In the genomic region with DNA sequence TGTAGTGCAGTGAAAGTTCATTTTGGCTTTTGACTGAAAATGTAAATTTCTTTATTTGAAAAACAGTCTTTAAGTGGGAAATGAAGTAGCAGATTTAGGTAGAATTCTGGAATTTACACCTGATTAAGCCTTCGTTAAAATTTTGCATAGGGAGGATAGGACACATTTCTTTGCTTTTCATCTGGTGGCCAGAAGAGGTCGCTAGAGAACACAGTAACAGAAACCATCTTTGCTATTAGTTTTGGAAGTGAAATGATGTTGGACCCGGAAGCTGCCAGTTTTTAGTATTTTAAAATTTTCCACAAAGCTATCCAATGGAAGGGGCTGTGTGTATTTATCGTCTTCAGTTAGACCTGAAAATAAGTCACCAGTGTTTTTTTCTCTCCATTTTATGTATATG, we compare ENCODE assay signal across 9 mouse cellular contexts. TPM values are rescaled to one million over a fixed set of nuclear protein-coding genes. Genes with fewer than 3 reads are reported as not detected.
DNase-seq lines count a peak whose midpoint lies in the region; ATAC-seq and TF ChIP-seq lines count a peak whose summit lies in the region.
"Had no signal": no experiment of that assay in that cellular context is flagged by ENCODE, and none has a peak within 500 bp of the region (broad histone marks: within the 10 kb centered on the region; RNA-seq: fewer than 3 reads in every experiment).

No protein-coding gene starts in this region.

- TF ChIP-seq CTCF in hindbrain, postnatal 0 days (IDR thresholded peaks at IDR 0.05; ENCODE audit: low read depth) = peak; percentile 83
- TF ChIP-seq CTCF in brain, embryonic 14.5 days (IDR thresholded peaks at IDR 0.05; ENCODE audit: borderline replicate concordance, extremely low read depth, insufficient read depth, insufficient read length) = peak; percentile 53; the same call in 1 of the 2 replicates
- TF ChIP-seq CTCF in lung, postnatal 0 days (IDR thresholded peaks at IDR 0.05) = peak; percentile 81

- no peak for ATAC-seq in hindbrain, postnatal 0 days
- no peak for ATAC-seq in hindbrain, embryonic 16.5 days
- no peak for ATAC-seq in lung, postnatal 0 days

- no peaks in the 10 kb centered on the region for H3K9me3 ChIP-seq in hindbrain, postnatal 0 days (ENCODE audit: low read length)
- no peaks in the 10 kb centered on the region for H3K9me3 ChIP-seq in hindbrain, embryonic 16.5 days (ENCODE audit: control insufficient read depth, low read length)
- no peaks in the 10 kb centered on the region for H3K9me3 ChIP-seq in lung, postnatal 0 days (ENCODE audit: low read length)
- H3K9me3 ChIP-seq in forebrain, embryonic 10.5 days = no peaks in the 10 kb centered on the region
- H3K9me3 ChIP-seq: embryonic facial prominence, embryonic 13.5 days had no signal

- peaks cover 15% of the 10 kb centered on the region for H3K36me3 ChIP-seq in hindbrain, postnatal 0 days (ENCODE audit: insufficient read depth, low read length)
- peaks cover 19% of the 10 kb centered on the region for H3K36me3 ChIP-seq in hindbrain, embryonic 16.5 days (ENCODE audit: control insufficient read depth, insufficient read depth, low read length)
- H3K36me3 ChIP-seq in lung, postnatal 0 days (ENCODE audit: insufficient read depth, low read length) = peaks cover 17% of the 10 kb centered on the region; the same call in 1 of the 2 replicates
- peaks cover 93% of the 10 kb centered on the region for H3K36me3 ChIP-seq in forebrain, embryonic 10.5 days (replicated peaks)

- H3K27ac ChIP-seq in hindbrain, postnatal 0 days = no peak overlapping the region
- no peak overlapping the region for H3K27ac ChIP-seq in hindbrain, embryonic 16.5 days (ENCODE audit: low read depth, low read length)
- H3K27ac ChIP-seq in lung, postnatal 0 days (ENCODE audit: low read length) = no peak overlapping the region
- H3K27ac ChIP-seq in forebrain, embryonic 10.5 days = no peak overlapping the region
- H3K27ac ChIP-seq: embryonic facial prominence, embryonic 13.5 days had no signal

- no peaks in the 10 kb centered on the region for H3K27me3 ChIP-seq in hindbrain, postnatal 0 days (ENCODE audit: insufficient read depth, low read length)
- no peaks in the 10 kb centered on the region for H3K27me3 ChIP-seq in hindbrain, embryonic 16.5 days (replicated peaks; ENCODE audit: control insufficient read depth, insufficient read depth, low read length)
- no peaks in the 10 kb centered on the region for H3K27me3 ChIP-seq in lung, postnatal 0 days (replicated peaks; ENCODE audit: insufficient read depth, low read length)
- no peaks in the 10 kb centered on the region for H3K27me3 ChIP-seq in forebrain, embryonic 10.5 days (ENCODE audit: poor library complexity, severe bottlenecking)
- H3K27me3 ChIP-seq: embryonic facial prominence, embryonic 13.5 days had no signal

- H3K4me2 ChIP-seq in hindbrain, postnatal 0 days (ENCODE audit: low read depth, low read length) = no peak overlapping the region
- no peak overlapping the region for H3K4me2 ChIP-seq in hindbrain, embryonic 16.5 days (ENCODE audit: low read length)
- H3K4me2 ChIP-seq in lung, postnatal 0 days (replicated peaks; ENCODE audit: low read depth, low read length) = no peak overlapping the region
- H3K4me2 ChIP-seq: embryonic facial prominence, embryonic 13.5 days had no signal

- TF ChIP-seq EP300 in lung, postnatal 0 days (IDR thresholded peaks at IDR 0.05) = no peak

- DNase-seq in hindbrain, postnatal 0 days (ENCODE audit: low spot score) = peak; percentile 74
- peak; percentile 63 to 66 for DNase-seq in right cerebral cortex, adult 2 months (ENCODE audit: low spot score in 2 of 2)
- no peak for DNase-seq in right cerebral cortex, postnatal 25 days
- peak; percentile 70 for DNase-seq in brain, embryonic 14.5 days (ENCODE audit: low read depth)
- peak; percentile 63 for DNase-seq in lung, postnatal 0 days (ENCODE audit: low spot score)
- no peak for DNase-seq in forebrain, embryonic 10.5 days (ENCODE audit: extremely low spot score, low spot score)
- no peak for DNase-seq in frontal cortex, postnatal 10 days (ENCODE audit: low spot score in 2 of 2)

- 43% methylated on average over 4 of the region's 4 CpGs for WGBS in hindbrain, postnatal 0 days
- 53% methylated on average over 4 of the region's 4 CpGs for WGBS in hindbrain, embryonic 16.5 days
- WGBS in lung, postnatal 0 days = 50% methylated on average over 4 of the region's 4 CpGs
- WGBS in forebrain, embryonic 10.5 days = 60% methylated on average over 4 of the region's 4 CpGs

- H3K4me3 ChIP-seq in hindbrain, postnatal 0 days (ENCODE audit: low read length) = no peak overlapping the region
- H3K4me3 ChIP-seq in hindbrain, embryonic 16.5 days (ENCODE audit: low read length) = no peak overlapping the region
- no peak overlapping the region for H3K4me3 ChIP-seq in lung, postnatal 0 days (ENCODE audit: low read depth, low read length)
- H3K4me3 ChIP-seq in forebrain, embryonic 10.5 days = no peak overlapping the region
- H3K4me3 ChIP-seq: embryonic facial prominence, embryonic 13.5 days had no signal

- TF ChIP-seq POLR2A in brain, embryonic 14.5 days (IDR thresholded peaks at IDR 0.05; ENCODE audit: borderline replicate concordance, extremely low read depth, insufficient read depth, insufficient read length, poor library complexity, severe bottlenecking) = no peak

- no peaks in the 10 kb centered on the region for H3K4me1 ChIP-seq in hindbrain, postnatal 0 days (ENCODE audit: insufficient read depth, low read length)
- H3K4me1 ChIP-seq in hindbrain, embryonic 16.5 days (ENCODE audit: control insufficient read depth, insufficient read depth, low read depth, low read length) = no peaks in the 10 kb centered on the region
- no peaks in the 10 kb centered on the region for H3K4me1 ChIP-seq in lung, postnatal 0 days (ENCODE audit: insufficient read depth, low read depth, low read length)
- no peaks in the 10 kb centered on the region for H3K4me1 ChIP-seq in forebrain, embryonic 10.5 days
- H3K4me1 ChIP-seq: embryonic facial prominence, embryonic 13.5 days had no signal

- H3K9ac ChIP-seq in hindbrain, postnatal 0 days (replicated peaks; ENCODE audit: low read length) = no peak overlapping the region
- no peak overlapping the region for H3K9ac ChIP-seq in hindbrain, embryonic 16.5 days (ENCODE audit: low read depth, low read length)
- no peak overlapping the region for H3K9ac ChIP-seq in lung, postnatal 0 days (replicated peaks; ENCODE audit: low read depth)
- H3K9ac ChIP-seq: embryonic facial prominence, embryonic 13.5 days had no signal

RNA-seq across cellular contexts. Expression of a gene that starts 20.1 kb away (rescaled TPM):
- total RNA-seq in hindbrain, postnatal 0 days (2014; rRNA removed) = 20.5 and 22.7 TPM in 2 replicates
- polyA plus RNA-seq in hindbrain, postnatal 0 days (2015; fragmentation: Nextera tagmentation; extraction: Ambion mirVana) = 17.6 and 18.1 TPM in 2 replicates
- 22.0 and 23.5 TPM in 2 replicates for polyA plus RNA-seq in hindbrain, embryonic 16.5 days (2015; fragmentation: Nextera tagmentation; extraction: Ambion mirVana)
- polyA plus RNA-seq in brain, embryonic 14.5 days (2012; rRNA removed) = 15.8 and 18.8 TPM in 2 replicates
- 16.1 and 16.5 TPM in 2 replicates for polyA plus RNA-seq in lung, postnatal 0 days (2015; fragmentation: Nextera tagmentation; extraction: Ambion mirVana)
- polyA plus RNA-seq in forebrain, embryonic 10.5 days (2016; fragmentation: Nextera tagmentation; extraction: Ambion mirVana) = 32.2 and 32.5 TPM in 2 replicates

RNA-seq across cellular contexts. Expression of a gene that starts 20.2 kb away (rescaled TPM):
- total RNA-seq in hindbrain, postnatal 0 days (2014; rRNA removed) = 14.9 and 21.5 TPM in 2 replicates
- 52.3 and 57.2 TPM in 2 replicates for polyA plus RNA-seq in hindbrain, postnatal 0 days (2015; fragmentation: Nextera tagmentation; extraction: Ambion mirVana)
- polyA plus RNA-seq in hindbrain, embryonic 16.5 days (2015; fragmentation: Nextera tagmentation; extraction: Ambion mirVana) = 56.1 and 64.4 TPM in 2 replicates
- polyA plus RNA-seq in brain, embryonic 14.5 days (2012; rRNA removed) = 37.9 and 41.3 TPM in 2 replicates
- polyA plus RNA-seq in lung, postnatal 0 days (2015; fragmentation: Nextera tagmentation; extraction: Ambion mirVana) = 94.8 and 97.5 TPM in 2 replicates
- polyA plus RNA-seq in forebrain, embryonic 10.5 days (2016; fragmentation: Nextera tagmentation; extraction: Ambion mirVana) = 69.5 and 76.7 TPM in 2 replicates

RNA-seq across cellular contexts. Expression of a gene that starts 58.6 kb away (rescaled TPM):
- total RNA-seq in hindbrain, postnatal 0 days (2014; rRNA removed) = 37.1 and 51.2 TPM in 2 replicates
- polyA plus RNA-seq in hindbrain, postnatal 0 days (2015; fragmentation: Nextera tagmentation; extraction: Ambion mirVana) = 26.5 and 30.5 TPM in 2 replicates
- polyA plus RNA-seq in hindbrain, embryonic 16.5 days (2015; fragmentation: Nextera tagmentation; extraction: Ambion mirVana) = 26.0 and 26.6 TPM in 2 replicates
- polyA plus RNA-seq in brain, embryonic 14.5 days (2012; rRNA removed) = 24.6 and 30.4 TPM in 2 replicates
- polyA plus RNA-seq in lung, postnatal 0 days (2015; fragmentation: Nextera tagmentation; extraction: Ambion mirVana) = 41.0 and 46.4 TPM in 2 replicates
- 35.8 and 39.2 TPM in 2 replicates for polyA plus RNA-seq in forebrain, embryonic 10.5 days (2016; fragmentation: Nextera tagmentation; extraction: Ambion mirVana)

Comparison
In these comparisons a context has a peak if more than half of its experiments do, and no peak if none do; other contexts are left out.
1. DNase-seq: peak in hindbrain, postnatal 0 days (single experiment), right cerebral cortex, adult 2 months (2 of 2), brain, embryonic 14.5 days (single experiment) and lung, postnatal 0 days (single experiment); none in right cerebral cortex, postnatal 25 days (single experiment), forebrain, embryonic 10.5 days (single experiment) and frontal cortex, postnatal 10 days (0 of 2).
2. Peak in every context shown above with its lines, with median percentiles within 50 percentile points of each other: CTCF ChIP-seq.